ENCODE assay signal across 9 mouse cellular contexts in genomic region chr16:16213761-16214305, GRCm38 (mm10). TPM values are rescaled to one million over a fixed set of nuclear protein-coding genes. Genes with fewer than 3 reads are reported as not detected.
DNase-seq lines count a peak whose midpoint lies in the region; ATAC-seq lines count a peak whose summit lies in the region.
"Had no signal": no experiment of that assay in that cellular context is flagged by ENCODE, and none has a peak within 500 bp of the region (broad histone marks: within the 10 kb centered on the region; RNA-seq: fewer than 3 reads in every experiment).

No protein-coding gene starts in this region.

- H3K9ac ChIP-seq in heart, embryonic 13.5 days, result peak overlapping the region; percentile 95
- H3K9ac ChIP-seq in intestine, embryonic 14.5 days (ENCODE audit: low read length), result peak overlapping the region; percentile 52
- H3K9ac ChIP-seq in liver, embryonic 16.5 days (ENCODE audit: low read depth, low read length), result peak overlapping the region; percentile 62; the same call in 1 of the 2 replicates

- H3K36me3 ChIP-seq in heart, embryonic 13.5 days, result no peaks in the 10 kb centered on the region
- H3K36me3 ChIP-seq in intestine, embryonic 14.5 days (ENCODE audit: control insufficient read depth, insufficient read depth, low read length), result no peaks in the 10 kb centered on the region
- no peaks in the 10 kb centered on the region for H3K36me3 ChIP-seq in liver, embryonic 16.5 days (ENCODE audit: control insufficient read depth, insufficient read depth)

- H3K4me1 ChIP-seq in heart, embryonic 13.5 days, result peaks cover 39% of the 10 kb centered on the region
- H3K4me1 ChIP-seq in intestine, embryonic 14.5 days (replicated peaks; ENCODE audit: control insufficient read depth, insufficient read depth, low read length), result peaks cover 4% of the 10 kb centered on the region; the same call in 1 of the 2 replicates
- peaks cover 2% of the 10 kb centered on the region for H3K4me1 ChIP-seq in liver, embryonic 16.5 days (ENCODE audit: control insufficient read depth, low read depth, low read length)

- peak overlapping the region; percentile 83 for H3K4me3 ChIP-seq in heart, embryonic 13.5 days
- peak overlapping the region; percentile 59 for H3K4me3 ChIP-seq in intestine, embryonic 14.5 days (ENCODE audit: low read depth, low read length)
- peak overlapping the region; percentile 70 for H3K4me3 ChIP-seq in liver, embryonic 16.5 days (ENCODE audit: low read depth, low read length)

- no peaks in the 10 kb centered on the region for H3K27me3 ChIP-seq in heart, embryonic 13.5 days (replicated peaks)
- peaks cover 32% of the 10 kb centered on the region for H3K27me3 ChIP-seq in intestine, embryonic 14.5 days (replicated peaks; ENCODE audit: control insufficient read depth, insufficient read depth, low read length)
- H3K27me3 ChIP-seq in liver, embryonic 16.5 days (ENCODE audit: control insufficient read depth, insufficient read depth, low read depth, low read length), result peaks cover 31% of the 10 kb centered on the region
- H3K27me3 ChIP-seq: Patski had no signal

- no peak for ATAC-seq in heart, embryonic 13.5 days (ENCODE audit: extremely low read depth, insufficient number of reproducible peaks, low FRiP score, low TSS enrichment)
- ATAC-seq in intestine, embryonic 14.5 days (replicated peaks; ENCODE audit: low FRiP score, low TSS enrichment, low read depth), result peak; percentile 41; the same call in 1 of the 2 replicates
- ATAC-seq in liver, embryonic 16.5 days (ENCODE audit: low read depth), result no peak

- 1% methylated on average over 17 of the region's 17 CpGs for WGBS in heart, embryonic 13.5 days
- WGBS in intestine, embryonic 14.5 days, result 1% methylated on average over 17 of the region's 17 CpGs
- WGBS in liver, embryonic 16.5 days (ENCODE audit: insufficient replicate concordance), result 2% methylated on average over 17 of the region's 17 CpGs

- H3K27ac ChIP-seq in heart, embryonic 13.5 days (replicated peaks), result peak overlapping the region; percentile 97
- no peak overlapping the region for H3K27ac ChIP-seq in intestine, embryonic 14.5 days (ENCODE audit: low read depth)
- H3K27ac ChIP-seq in liver, embryonic 16.5 days (ENCODE audit: low read length), result peak overlapping the region; percentile 78; the same call in 1 of the 2 replicates

- peak overlapping the region; percentile 78 for H3K4me2 ChIP-seq in heart, embryonic 13.5 days
- H3K4me2 ChIP-seq in intestine, embryonic 14.5 days (ENCODE audit: low read length), result peak overlapping the region; percentile 91
- peak overlapping the region; percentile 84 for H3K4me2 ChIP-seq in liver, embryonic 16.5 days (ENCODE audit: low read depth, low read length)

- H3K9me3 ChIP-seq in heart, embryonic 13.5 days, result no peaks in the 10 kb centered on the region
- H3K9me3 ChIP-seq in intestine, embryonic 14.5 days (ENCODE audit: control insufficient read depth, low read length), result no peaks in the 10 kb centered on the region
- H3K9me3 ChIP-seq in liver, embryonic 16.5 days (replicated peaks; ENCODE audit: control insufficient read depth, low read length), result no peaks in the 10 kb centered on the region

- intact Hi-C loops in heart, postnatal 36 days (cut with DNase I), result loop anchor here (2.0 kb wide), 1 partner anchor 45 kb away; no protein-coding TSS in a partner anchor

- DNase-seq in heart, postnatal 36 days, result no peak
- DNase-seq in ZHBTc4 (ENCODE audit: low read depth, low spot score), result peak; percentile 14
- DNase-seq in intestine, embryonic 14.5 days (ENCODE audit: low spot score), result no peak
- DNase-seq in urinary bladder, adult 2 months (ENCODE audit: low spot score), result no peak
- DNase-seq in right cerebral cortex, adult 2 months (ENCODE audit: low spot score in 2 of 2), result no peak
- no peak for DNase-seq in layer of hippocampus, postnatal 10 days (ENCODE audit: low spot score in 2 of 2)

RNA-seq across cellular contexts. Expression of gene Pkp2, which starts 0.7 kb away (rescaled TPM):
- polyA plus RNA-seq in heart, embryonic 13.5 days (2015; fragmentation: Nextera tagmentation; extraction: Ambion mirVana), result 108 and 111 TPM in 2 replicates
- total RNA-seq in heart, postnatal 36 days (2021), result 100 to 1,000 TPM; 163 to 168 TPM
- polyA plus RNA-seq in intestine, embryonic 14.5 days (2014; fragmentation: Nextera tagmentation; extraction: Ambion mirVana), result 19.9 and 23.5 TPM in 2 replicates
- 13.3 and 13.4 TPM in 2 replicates for polyA plus RNA-seq in liver, embryonic 16.5 days (2015; fragmentation: Nextera tagmentation; extraction: Ambion mirVana)
- 19.8 and 20.1 TPM in 2 replicates for polyA plus RNA-seq in urinary bladder, adult 2 months (2012; rRNA removed)
- total RNA-seq in layer of hippocampus, postnatal 10 days (2021), result 10 to 100 TPM; 23.9 to 26.0 TPM
